In genomic region chr7:45052181-45052861, GRCm38 (mm10) we compare ENCODE assay signal across 8 mouse cellular contexts. TPM values are rescaled to one million over a fixed set of nuclear protein-coding genes. Genes with fewer than 3 reads are reported as not detected.
DNase-seq lines count a peak whose midpoint lies in the region; ATAC-seq and TF ChIP-seq lines count a peak whose summit lies in the region.

No protein-coding gene starts in this region.

- H3K4me3 ChIP-seq in forebrain, embryonic 11.5 days (ENCODE audit: low read depth, low read length) = peak overlapping the region; percentile 76
- peak overlapping the region; percentile 88 for H3K4me3 ChIP-seq in hindbrain, postnatal 0 days (ENCODE audit: low read length)
- peak overlapping the region; percentile 86 for H3K4me3 ChIP-seq in limb, embryonic 10.5 days
- H3K4me3 ChIP-seq in midbrain, embryonic 12.5 days = peak overlapping the region; percentile 95
- H3K4me3 ChIP-seq in stomach, embryonic 16.5 days (replicated peaks; ENCODE audit: low read length) = peak overlapping the region; percentile 91

- no peaks in the 10 kb centered on the region for H3K27me3 ChIP-seq in forebrain, embryonic 11.5 days (ENCODE audit: control insufficient read depth, insufficient read depth, low read length)
- H3K27me3 ChIP-seq in hindbrain, postnatal 0 days (ENCODE audit: insufficient read depth, low read length) = no peaks in the 10 kb centered on the region
- H3K27me3 ChIP-seq in limb, embryonic 10.5 days (ENCODE audit: low read depth, poor library complexity, severe bottlenecking) = no peaks in the 10 kb centered on the region
- H3K27me3 ChIP-seq in midbrain, embryonic 12.5 days = peaks cover 7% of the 10 kb centered on the region
- H3K27me3 ChIP-seq in stomach, embryonic 16.5 days (ENCODE audit: control insufficient read depth, insufficient read depth, low read length) = no peaks in the 10 kb centered on the region

- H3K27ac ChIP-seq in forebrain, embryonic 11.5 days (ENCODE audit: low read depth, low read length) = peak overlapping the region; percentile 99
- H3K27ac ChIP-seq in hindbrain, postnatal 0 days = peak overlapping the region; percentile 99
- peak overlapping the region; percentile 99 for H3K27ac ChIP-seq in limb, embryonic 10.5 days
- H3K27ac ChIP-seq in midbrain, embryonic 12.5 days (replicated peaks) = peak overlapping the region; percentile 98
- H3K27ac ChIP-seq in stomach, embryonic 16.5 days (ENCODE audit: low read length) = peak overlapping the region; percentile 99

- peaks cover 27% of the 10 kb centered on the region for H3K36me3 ChIP-seq in forebrain, embryonic 11.5 days (ENCODE audit: control insufficient read depth, insufficient read depth, low read length)
- peaks cover 27% of the 10 kb centered on the region for H3K36me3 ChIP-seq in hindbrain, postnatal 0 days (ENCODE audit: insufficient read depth, low read length)
- peaks cover 41% of the 10 kb centered on the region for H3K36me3 ChIP-seq in limb, embryonic 10.5 days
- H3K36me3 ChIP-seq in midbrain, embryonic 12.5 days = peaks cover 34% of the 10 kb centered on the region
- peaks cover 27% of the 10 kb centered on the region for H3K36me3 ChIP-seq in stomach, embryonic 16.5 days (ENCODE audit: control insufficient read depth, insufficient read depth, low read length)

- under 1% methylated on average over 37 of the region's 38 CpGs for WGBS in forebrain, embryonic 11.5 days
- 1% methylated on average over 37 of the region's 38 CpGs for WGBS in hindbrain, postnatal 0 days
- under 1% methylated on average over 38 of the region's 38 CpGs for WGBS in limb, embryonic 10.5 days
- WGBS in midbrain, embryonic 12.5 days = 0% methylated on average over 29 of the region's 38 CpGs
- WGBS in stomach, embryonic 16.5 days = under 1% methylated on average over 38 of the region's 38 CpGs

- no peak for TF ChIP-seq CTCF in hindbrain, postnatal 0 days (IDR thresholded peaks at IDR 0.05; ENCODE audit: low read depth)

- no peak for ATAC-seq in frontal cortex, adult (ENCODE audit: low TSS enrichment)
- ATAC-seq in forebrain, embryonic 11.5 days (replicated peaks; ENCODE audit: low FRiP score) = no peak
- no peak for ATAC-seq in hindbrain, postnatal 0 days
- no peak for ATAC-seq in midbrain, embryonic 12.5 days (ENCODE audit: low FRiP score, low read depth)
- no peak for ATAC-seq in stomach, embryonic 16.5 days (ENCODE audit: insufficient read depth, low FRiP score)

- DNase-seq in frontal cortex, postnatal 10 days (ENCODE audit: low spot score in 2 of 2) = peak; percentile 53 to 57
- peak; percentile 60 for DNase-seq in adrenal gland, postnatal 14 days
- DNase-seq in forebrain, embryonic 11.5 days (ENCODE audit: low spot score) = peak; percentile 73
- DNase-seq in hindbrain, postnatal 0 days (ENCODE audit: low spot score) = peak; percentile 39
- peak; percentile 64 for DNase-seq in limb, embryonic 10.5 days (ENCODE audit: low spot score)

- peak overlapping the region; percentile 98 for H3K4me2 ChIP-seq in forebrain, embryonic 11.5 days (ENCODE audit: low read depth, low read length, severe bottlenecking)
- peak overlapping the region; percentile 96 for H3K4me2 ChIP-seq in hindbrain, postnatal 0 days (ENCODE audit: low read depth, low read length)
- H3K4me2 ChIP-seq in midbrain, embryonic 12.5 days (replicated peaks) = peak overlapping the region; percentile 98
- peak overlapping the region; percentile 99 for H3K4me2 ChIP-seq in stomach, embryonic 16.5 days (ENCODE audit: low read depth, low read length)

- peak overlapping the region; percentile 85 for H3K9ac ChIP-seq in forebrain, embryonic 11.5 days (ENCODE audit: low read length)
- peak overlapping the region; percentile 81 for H3K9ac ChIP-seq in hindbrain, postnatal 0 days (replicated peaks; ENCODE audit: low read length)
- peak overlapping the region; percentile 96 for H3K9ac ChIP-seq in midbrain, embryonic 12.5 days (replicated peaks)
- peak overlapping the region; percentile 93 for H3K9ac ChIP-seq in stomach, embryonic 16.5 days (ENCODE audit: low read length)

- no peaks in the 10 kb centered on the region for H3K9me3 ChIP-seq in forebrain, embryonic 11.5 days (ENCODE audit: control insufficient read depth, low read length)
- no peaks in the 10 kb centered on the region for H3K9me3 ChIP-seq in hindbrain, postnatal 0 days (ENCODE audit: low read length)
- H3K9me3 ChIP-seq in limb, embryonic 10.5 days (replicated peaks) = no peaks in the 10 kb centered on the region
- no peaks in the 10 kb centered on the region for H3K9me3 ChIP-seq in midbrain, embryonic 12.5 days
- no peaks in the 10 kb centered on the region for H3K9me3 ChIP-seq in stomach, embryonic 16.5 days (replicated peaks; ENCODE audit: control insufficient read depth, low read length)

- H3K4me1 ChIP-seq in forebrain, embryonic 11.5 days (replicated peaks; ENCODE audit: control insufficient read depth, insufficient read depth, low read length) = peaks cover 7% of the 10 kb centered on the region; the same call in 1 of the 2 replicates
- 0 out of 2 replicates have a peak, but pooled peaks cover 5% of the 10 kb centered on the region for H3K4me1 ChIP-seq in hindbrain, postnatal 0 days (ENCODE audit: insufficient read depth, low read length)
- H3K4me1 ChIP-seq in limb, embryonic 10.5 days = peaks cover 47% of the 10 kb centered on the region
- peaks cover 26% of the 10 kb centered on the region for H3K4me1 ChIP-seq in midbrain, embryonic 12.5 days
- H3K4me1 ChIP-seq in stomach, embryonic 16.5 days (ENCODE audit: control insufficient read depth, insufficient read depth, low read length) = peaks cover 12% of the 10 kb centered on the region

RNA-seq across cellular contexts. Expression of gene Prr12, which starts 0.4 kb away (rescaled TPM):
- 42.6 and 44.6 TPM in 2 replicates for total RNA-seq in adrenal gland, postnatal 14 days (2021)
- polyA plus RNA-seq in forebrain, embryonic 11.5 days (2014; fragmentation: Nextera tagmentation; extraction: Ambion mirVana) = 16.1 and 19.2 TPM in 2 replicates
- total RNA-seq in hindbrain, postnatal 0 days (2014; rRNA removed) = 14.0 and 18.1 TPM in 2 replicates
- 7.5 and 9.2 TPM in 2 replicates for polyA plus RNA-seq in hindbrain, postnatal 0 days (2015; fragmentation: Nextera tagmentation; extraction: Ambion mirVana)
- 16.3 and 18.1 TPM in 2 replicates for polyA plus RNA-seq in limb, embryonic 10.5 days (2016; fragmentation: Nextera tagmentation; extraction: Ambion mirVana)
- 13.7 and 14.1 TPM in 2 replicates for polyA plus RNA-seq in midbrain, embryonic 12.5 days (2016; fragmentation: Nextera tagmentation; extraction: Ambion mirVana)
- 8.3 and 8.7 TPM in 2 replicates for polyA plus RNA-seq in stomach, embryonic 16.5 days (2015; fragmentation: Nextera tagmentation; extraction: Ambion mirVana)

RNA-seq across cellular contexts. Expression of gene Nosip, which starts 9.9 kb away (rescaled TPM):
- total RNA-seq in adrenal gland, postnatal 14 days (2021) = 41.6 and 47.5 TPM in 2 replicates
- polyA plus RNA-seq in forebrain, embryonic 11.5 days (2014; fragmentation: Nextera tagmentation; extraction: Ambion mirVana) = 52.6 and 64.0 TPM in 2 replicates
- total RNA-seq in hindbrain, postnatal 0 days (2014; rRNA removed) = 72.9 and 83.1 TPM in 2 replicates
- polyA plus RNA-seq in hindbrain, postnatal 0 days (2015; fragmentation: Nextera tagmentation; extraction: Ambion mirVana) = 64.5 and 67.4 TPM in 2 replicates
- polyA plus RNA-seq in limb, embryonic 10.5 days (2016; fragmentation: Nextera tagmentation; extraction: Ambion mirVana) = 80.4 and 81.2 TPM in 2 replicates
- 53.6 and 54.6 TPM in 2 replicates for polyA plus RNA-seq in midbrain, embryonic 12.5 days (2016; fragmentation: Nextera tagmentation; extraction: Ambion mirVana)
- polyA plus RNA-seq in stomach, embryonic 16.5 days (2015; fragmentation: Nextera tagmentation; extraction: Ambion mirVana) = 55.7 TPM in 2 replicates

RNA-seq across cellular contexts. Expression of gene Prrg2, which starts 10.2 kb away (rescaled TPM):
- total RNA-seq in adrenal gland, postnatal 14 days (2021) = 16.0 and 16.3 TPM in 2 replicates
- 14.2 and 18.4 TPM in 2 replicates for polyA plus RNA-seq in forebrain, embryonic 11.5 days (2014; fragmentation: Nextera tagmentation; extraction: Ambion mirVana)
- total RNA-seq in hindbrain, postnatal 0 days (2014; rRNA removed) = 10.5 and 12.4 TPM in 2 replicates
- 15.3 and 17.2 TPM in 2 replicates for polyA plus RNA-seq in hindbrain, postnatal 0 days (2015; fragmentation: Nextera tagmentation; extraction: Ambion mirVana)
- polyA plus RNA-seq in limb, embryonic 10.5 days (2016; fragmentation: Nextera tagmentation; extraction: Ambion mirVana) = 16.8 and 24.8 TPM in 2 replicates
- 15.9 and 17.8 TPM in 2 replicates for polyA plus RNA-seq in midbrain, embryonic 12.5 days (2016; fragmentation: Nextera tagmentation; extraction: Ambion mirVana)
- 24.7 and 27.4 TPM in 2 replicates for polyA plus RNA-seq in stomach, embryonic 16.5 days (2015; fragmentation: Nextera tagmentation; extraction: Ambion mirVana)

RNA-seq across cellular contexts. Expression of gene Rras, which starts 34.6 kb away (rescaled TPM):
- 60.3 and 63.4 TPM in 2 replicates for total RNA-seq in adrenal gland, postnatal 14 days (2021)
- polyA plus RNA-seq in forebrain, embryonic 11.5 days (2014; fragmentation: Nextera tagmentation; extraction: Ambion mirVana) = 15.5 and 16.6 TPM in 2 replicates
- total RNA-seq in hindbrain, postnatal 0 days (2014; rRNA removed) = 8.4 and 18.6 TPM in 2 replicates
- 15.8 and 16.9 TPM in 2 replicates for polyA plus RNA-seq in hindbrain, postnatal 0 days (2015; fragmentation: Nextera tagmentation; extraction: Ambion mirVana)
- polyA plus RNA-seq in limb, embryonic 10.5 days (2016; fragmentation: Nextera tagmentation; extraction: Ambion mirVana) = 15.6 and 18.3 TPM in 2 replicates
- polyA plus RNA-seq in midbrain, embryonic 12.5 days (2016; fragmentation: Nextera tagmentation; extraction: Ambion mirVana) = 15.6 and 17.3 TPM in 2 replicates
- 63.6 and 68.0 TPM in 2 replicates for polyA plus RNA-seq in stomach, embryonic 16.5 days (2015; fragmentation: Nextera tagmentation; extraction: Ambion mirVana)

RNA-seq across cellular contexts. Expression of gene Scaf1, which starts 36.2 kb away (rescaled TPM):
- total RNA-seq in adrenal gland, postnatal 14 days (2021) = 76.3 and 77.2 TPM in 2 replicates
- polyA plus RNA-seq in forebrain, embryonic 11.5 days (2014; fragmentation: Nextera tagmentation; extraction: Ambion mirVana) = 59.9 and 60.2 TPM in 2 replicates
- 76.7 and 77.7 TPM in 2 replicates for total RNA-seq in hindbrain, postnatal 0 days (2014; rRNA removed)
- 40.7 and 45.6 TPM in 2 replicates for polyA plus RNA-seq in hindbrain, postnatal 0 days (2015; fragmentation: Nextera tagmentation; extraction: Ambion mirVana)
- polyA plus RNA-seq in limb, embryonic 10.5 days (2016; fragmentation: Nextera tagmentation; extraction: Ambion mirVana) = 47.8 and 50.6 TPM in 2 replicates
- polyA plus RNA-seq in midbrain, embryonic 12.5 days (2016; fragmentation: Nextera tagmentation; extraction: Ambion mirVana) = 48.1 and 52.4 TPM in 2 replicates
- 22.9 and 24.5 TPM in 2 replicates for polyA plus RNA-seq in stomach, embryonic 16.5 days (2015; fragmentation: Nextera tagmentation; extraction: Ambion mirVana)
